Mouse (Mus musculus): ENCODE measurements around the gene Slc6a12. TPM values are rescaled to one million over a fixed set of nuclear protein-coding genes. Genes with fewer than 3 reads are reported as not detected.
"Not testable (repeated sequence)": the region's sequence is repeated elsewhere in the genome, so short reads cannot be mapped to it uniquely, and the experiment has no call there.

Gene Slc6a12
- polyA plus RNA-seq, 1 experiment from 2014 or later, result 0.29 TPM

GRCm38 (mm10) chr6:121356041-121356440 is 13.2 kb downstream of the Slc6a12 start:
- Histone ChIP-seq H3K4me1 (no peaks in the 10 kb centered on the region), H3K36me3 (replicated peaks) (no peaks in the 10 kb centered on the region), H3K9me3 (no peaks in the 10 kb centered on the region), H3K27me3 (replicated peaks; ENCODE audit: low read depth, poor library complexity, severe bottlenecking) (peaks cover 13% of the 10 kb centered on the region; the same call in 1 of the 2 replicates), H3K27ac (replicated peaks) (no peak overlapping the region), H3K4me3 (no peak overlapping the region)
- no peak for DNase-seq (ENCODE audit: low spot score)
- 78% methylated on average over 1 of the region's 1 CpGs for WGBS

- Histone ChIP-seq H3K36me3 (replicated peaks) (no peaks in the 10 kb centered on the region), H3K27me3 (replicated peaks; ENCODE audit: low read depth, poor library complexity, severe bottlenecking) (peaks cover 13% of the 10 kb centered on the region; the same call in 1 of the 2 replicates), H3K4me1 (no peaks in the 10 kb centered on the region), H3K4me3 (no peak overlapping the region), H3K9me3 (no peaks in the 10 kb centered on the region), H3K27ac (replicated peaks) (no peak overlapping the region)
- 87% methylated on average over 6 of the region's 6 CpGs for WGBS
- DNase-seq (ENCODE audit: low spot score), result no peak
Measured at GRCm38 (mm10) chr6:121357232-121357631, 14.4 kb downstream of the Slc6a12 start.

- no peak overlapping the region for H3K4me3 ChIP-seq
- no peaks in the 10 kb centered on the region for H3K36me3 ChIP-seq (replicated peaks)
- no peak for DNase-seq (ENCODE audit: low spot score)
- no peaks in the 10 kb centered on the region for H3K9me3 ChIP-seq
- H3K4me1 ChIP-seq, result peaks cover 5% of the 10 kb centered on the region; the same call in 1 of the 2 replicates
- 85% methylated on average over 6 of the region's 6 CpGs for WGBS
- no peaks in the 10 kb centered on the region for H3K27me3 ChIP-seq (replicated peaks; ENCODE audit: low read depth, poor library complexity, severe bottlenecking)
- no peak overlapping the region for H3K27ac ChIP-seq (replicated peaks)
Measured at GRCm38 (mm10) chr6:121363061-121363460, 20.2 kb downstream of the Slc6a12 start.

- no peaks in the 10 kb centered on the region for H3K27me3 ChIP-seq (replicated peaks; ENCODE audit: low read depth, poor library complexity, severe bottlenecking)
- DNase-seq (ENCODE audit: low spot score), result no peak
- WGBS, result 80% methylated on average over 4 of the region's 4 CpGs
- H3K27ac ChIP-seq (replicated peaks), result no peak overlapping the region
- H3K4me1 ChIP-seq, result peaks cover 5% of the 10 kb centered on the region; the same call in 1 of the 2 replicates
- no peaks in the 10 kb centered on the region for H3K36me3 ChIP-seq (replicated peaks)
- H3K9me3 ChIP-seq, result no peaks in the 10 kb centered on the region
- H3K4me3 ChIP-seq, result no peak overlapping the region
Measured at GRCm38 (mm10) chr6:121363956-121364355, 21.1 kb downstream of the Slc6a12 start.

- H3K27ac ChIP-seq (replicated peaks); H3K36me3 ChIP-seq (replicated peaks); H3K9me3 ChIP-seq; H3K27me3 ChIP-seq (replicated peaks; ENCODE audit: low read depth, poor library complexity, severe bottlenecking); H3K4me3 ChIP-seq; H3K4me1 ChIP-seq: not testable (repeated sequence)
- 22% methylated on average over 2 of the region's 2 CpGs for WGBS
- DNase-seq (ENCODE audit: low spot score), result peak; percentile 49
Measured at GRCm38 (mm10) chr6:121366537-121366936, 23.7 kb downstream of the Slc6a12 start.

- WGBS, result 55% methylated on average over 3 of the region's 3 CpGs
- Histone ChIP-seq H3K4me3 (no peak overlapping the region), H3K36me3 (replicated peaks) (no peaks in the 10 kb centered on the region), H3K9me3 (no peaks in the 10 kb centered on the region), H3K4me1 (peaks cover 5% of the 10 kb centered on the region; the same call in 1 of the 2 replicates), H3K27me3 (replicated peaks; ENCODE audit: low read depth, poor library complexity, severe bottlenecking) (no peaks in the 10 kb centered on the region), H3K27ac (replicated peaks) (no peak overlapping the region)
- DNase-seq (ENCODE audit: low spot score), result no peak
Measured at GRCm38 (mm10) chr6:121367099-121367498, 24.2 kb downstream of the Slc6a12 start.

GRCm38 (mm10) chr6:121371197-121371980 is 28.5 kb downstream of the Slc6a12 start:
- H3K4me1 ChIP-seq, result peaks cover 7% of the 10 kb centered on the region; the same call in 1 of the 2 replicates
- H3K27me3 ChIP-seq (replicated peaks; ENCODE audit: low read depth, poor library complexity, severe bottlenecking), result no peaks in the 10 kb centered on the region
- no peaks in the 10 kb centered on the region for H3K36me3 ChIP-seq (replicated peaks)
- no peak overlapping the region for H3K27ac ChIP-seq (replicated peaks)
- H3K9me3 ChIP-seq, result no peaks in the 10 kb centered on the region
- no peak overlapping the region for H3K4me3 ChIP-seq
- WGBS, result 84% methylated on average over 10 of the region's 10 CpGs
- no peak for DNase-seq (ENCODE audit: low spot score)

GRCm38 (mm10) chr6:121376159-121376558 is 33.3 kb downstream of the Slc6a12 start:
- Histone ChIP-seq H3K27me3 (replicated peaks; ENCODE audit: low read depth, poor library complexity, severe bottlenecking) (peaks cover 7% of the 10 kb centered on the region), H3K4me3 (no peak overlapping the region), H3K4me1 (0 out of 2 replicates have a peak, but pooled peaks cover 2% of the 10 kb centered on the region), H3K27ac (replicated peaks) (no peak overlapping the region), H3K9me3 (no peaks in the 10 kb centered on the region), H3K36me3 (replicated peaks) (no peaks in the 10 kb centered on the region)
- no peak for DNase-seq (ENCODE audit: low spot score)
- whole genome bisulfite sequencing, result 80% methylated on average over 12 of the region's 12 CpGs

GRCm38 (mm10) chr6:121378256-121378655 is 35.4 kb downstream of the Slc6a12 start:
- DNase-seq (ENCODE audit: low spot score), result no peak
- WGBS, result 64% methylated on average over 4 of the region's 4 CpGs
- H3K4me1 ChIP-seq, result 0 out of 2 replicates have a peak, but pooled peaks cover 4% of the 10 kb centered on the region
- H3K27me3 ChIP-seq (replicated peaks; ENCODE audit: low read depth, poor library complexity, severe bottlenecking), result peaks cover 13% of the 10 kb centered on the region
- H3K4me3 ChIP-seq, result no peak overlapping the region
- H3K9me3 ChIP-seq, result no peaks in the 10 kb centered on the region
- H3K36me3 ChIP-seq (replicated peaks), result no peaks in the 10 kb centered on the region
- no peak overlapping the region for H3K27ac ChIP-seq (replicated peaks)

GRCm38 (mm10) chr6:121380576-121380975 is 37.7 kb downstream of the Slc6a12 start:
- Histone ChIP-seq H3K4me1 (0 out of 2 replicates have a peak, but pooled peaks cover 4% of the 10 kb centered on the region), H3K36me3 (replicated peaks) (no peaks in the 10 kb centered on the region), H3K27ac (replicated peaks) (no peak overlapping the region), H3K9me3 (no peaks in the 10 kb centered on the region), H3K27me3 (replicated peaks; ENCODE audit: low read depth, poor library complexity, severe bottlenecking) (peaks cover 21% of the 10 kb centered on the region), H3K4me3 (no peak overlapping the region)
- WGBS, result 84% methylated on average over 8 of the region's 8 CpGs
- DNase-seq (ENCODE audit: low spot score), result no peak

- Histone ChIP-seq H3K4me3 (no peak overlapping the region), H3K36me3 (replicated peaks) (no peaks in the 10 kb centered on the region), H3K9me3 (no peaks in the 10 kb centered on the region), H3K27me3 (replicated peaks; ENCODE audit: low read depth, poor library complexity, severe bottlenecking) (peaks cover 21% of the 10 kb centered on the region), H3K27ac (replicated peaks) (no peak overlapping the region), H3K4me1 (0 out of 2 replicates have a peak, but pooled peaks cover 8% of the 10 kb centered on the region)
- 59% methylated on average over 10 of the region's 10 CpGs for WGBS
- no peak for DNase-seq (ENCODE audit: low spot score)
Measured at GRCm38 (mm10) chr6:121382071-121382470, 39.2 kb downstream of the Slc6a12 start.

- Histone ChIP-seq H3K36me3 (replicated peaks) (no peaks in the 10 kb centered on the region), H3K4me1 (0 out of 2 replicates have a peak, but pooled peaks cover 8% of the 10 kb centered on the region)
- WGBS, result 88% methylated on average over 3 of the region's 3 CpGs
Measured at GRCm38 (mm10) chr6:121385397-121385796, 42.5 kb downstream of the Slc6a12 start.

More at GRCm38 (mm10) chr6:121385397-121385796, 42.5 kb downstream of the Slc6a12 start:
- DNase-seq (ENCODE audit: low spot score), result no peak
- peaks cover 17% of the 10 kb centered on the region; the same call in 1 of the 2 replicates for H3K27me3 ChIP-seq (replicated peaks; ENCODE audit: low read depth, poor library complexity, severe bottlenecking)
- no peak overlapping the region for H3K27ac ChIP-seq (replicated peaks)
- no peak overlapping the region for H3K4me3 ChIP-seq
- no peaks in the 10 kb centered on the region for H3K9me3 ChIP-seq
